Mouse (Mus musculus) central nervous system, embryonic 18 days (tissue): Measurements from ENCODE around the gene Sult1c2. TPM values are rescaled to one million over a fixed set of nuclear protein-coding genes. Genes with fewer than 3 reads are reported as not detected.

Source experiments
- polyA plus RNA-seq: library from polyadenylated mRNA; depleted of rRNA; stranded (reverse); fragments of >200 nt; gene quantifications from 2 replicates; pipeline ENCODE4 v1.2.3, GENCODE M21; 2012; rRNA removed

Sult1c2 gene
- polyA plus RNA-seq, result not detected in 2 replicates

GRCm38 (mm10) chr17:53846206-53846605 lies at the start of gene Sult1c2:
Gene Sult1c2 (minus strand): TSS chr17:53846339.

Other genes starting within 250 kb of the Sult1c2 start
- gene Sgo1, start 157.0 kb downstream of the Sult1c2 start, polyA plus RNA-seq, result 2.7 and 3.4 TPM in 2 replicates
- 0.08 TPM in 1 of 2 replicates, not detected in the other for gene Sult1c1, start 144.3 kb upstream of the Sult1c2 start, polyA plus RNA-seq